Comparison of ENCODE assay signal across 17 mouse cellular contexts in the genomic region with DNA sequence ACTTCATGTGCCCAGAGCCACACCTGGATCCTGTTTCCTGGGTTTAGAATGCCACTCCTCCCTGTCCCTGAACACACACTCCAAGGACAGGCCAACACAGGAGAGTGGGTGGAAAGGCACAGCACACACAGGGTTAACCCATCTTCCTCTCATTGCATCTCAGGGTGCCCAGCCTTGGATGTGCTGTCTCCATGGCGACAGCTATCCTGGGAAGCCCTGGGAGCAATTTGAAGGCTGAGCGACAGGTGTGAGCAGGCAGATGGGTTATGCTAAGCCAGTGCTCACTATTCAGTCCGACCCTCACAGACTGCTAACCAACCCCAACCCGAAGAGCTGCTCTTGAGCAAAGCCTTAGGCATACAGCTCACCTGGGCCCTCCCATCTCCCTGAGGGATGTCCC. TPM values are rescaled to one million over a fixed set of nuclear protein-coding genes. Genes with fewer than 3 reads are reported as not detected.
DNase-seq lines count a peak whose midpoint lies in the region; ATAC-seq lines count a peak whose summit lies in the region.
"Had no signal": no experiment of that assay in that cellular context is flagged by ENCODE, and none has a peak within 500 bp of the region (broad histone marks: within the 10 kb centered on the region; RNA-seq: fewer than 3 reads in every experiment).

No protein-coding gene starts in this region.

- no peaks in the 10 kb centered on the region for H3K9me3 ChIP-seq in embryonic facial prominence, embryonic 11.5 days (replicated peaks; ENCODE audit: control insufficient read depth, low read length)
- no peaks in the 10 kb centered on the region for H3K9me3 ChIP-seq in embryonic facial prominence, embryonic 10.5 days
- H3K9me3 ChIP-seq in midbrain, embryonic 12.5 days, result no peaks in the 10 kb centered on the region
- H3K9me3 ChIP-seq: limb, embryonic 10.5 days; liver, embryonic 15.5 days had no signal

- H3K27me3 ChIP-seq in embryonic facial prominence, embryonic 11.5 days (ENCODE audit: control insufficient read depth, insufficient read depth, low read length), result peaks cover 8% of the 10 kb centered on the region; the same call in 1 of the 2 replicates
- peaks cover 56% of the 10 kb centered on the region for H3K27me3 ChIP-seq in embryonic facial prominence, embryonic 10.5 days (replicated peaks; ENCODE audit: low read depth, poor library complexity, severe bottlenecking)
- peaks cover 48% of the 10 kb centered on the region for H3K27me3 ChIP-seq in midbrain, embryonic 12.5 days

- WGBS in embryonic facial prominence, embryonic 11.5 days, result 30% methylated on average over 4 of the region's 4 CpGs
- WGBS in embryonic facial prominence, embryonic 10.5 days, result 45% methylated on average over 4 of the region's 4 CpGs
- 26% methylated on average over 4 of the region's 4 CpGs for WGBS in midbrain, embryonic 12.5 days

- H3K4me1 ChIP-seq in embryonic facial prominence, embryonic 11.5 days (ENCODE audit: control insufficient read depth, insufficient read depth, low read length), result peaks cover 3% of the 10 kb centered on the region; the same call in 1 of the 2 replicates
- H3K4me1 ChIP-seq in embryonic facial prominence, embryonic 10.5 days, result peaks cover 34% of the 10 kb centered on the region
- H3K4me1 ChIP-seq in midbrain, embryonic 12.5 days, result peaks cover 39% of the 10 kb centered on the region
- H3K4me1 ChIP-seq: liver, embryonic 15.5 days had no signal

- no peak for DNase-seq in embryonic facial prominence, embryonic 11.5 days (ENCODE audit: low spot score)
- no peak for DNase-seq in embryonic facial prominence, embryonic 10.5 days (ENCODE audit: low spot score)
- peak; percentile 74 to 86 for DNase-seq in right cerebral cortex, postnatal 10 days (ENCODE audit: low spot score in 2 of 2)
- no peak for DNase-seq in right cerebral cortex, postnatal 25 days
- DNase-seq in heart, postnatal 4 days, result no peak
- no peak for DNase-seq in lung, postnatal 25 days (ENCODE audit: low spot score)
- DNase-seq in testis, postnatal 14 days (ENCODE audit: low spot score), result no peak
- DNase-seq: adrenal gland, adult 8-10 months; kidney, adult 8-10 months; lung, postnatal 36 days had no signal

- ATAC-seq in embryonic facial prominence, embryonic 11.5 days (replicated peaks; ENCODE audit: insufficient number of reproducible peaks, low FRiP score, low TSS enrichment, low read depth), result 0 out of 2 replicates have a peak, but pooled peaks have one; percentile 10
- peak; percentile 75 for ATAC-seq in midbrain, embryonic 12.5 days (ENCODE audit: low FRiP score, low read depth)

- no peak overlapping the region for H3K27ac ChIP-seq in embryonic facial prominence, embryonic 11.5 days (replicated peaks; ENCODE audit: low read depth, low read length)
- H3K27ac ChIP-seq in embryonic facial prominence, embryonic 10.5 days (replicated peaks), result no peak overlapping the region
- H3K27ac ChIP-seq in midbrain, embryonic 12.5 days (replicated peaks), result peak overlapping the region; percentile 68
- H3K27ac ChIP-seq: limb, embryonic 10.5 days; liver, embryonic 15.5 days had no signal

- no peak overlapping the region for H3K4me2 ChIP-seq in embryonic facial prominence, embryonic 11.5 days (ENCODE audit: low read depth, low read length)
- H3K4me2 ChIP-seq in midbrain, embryonic 12.5 days (replicated peaks), result peak overlapping the region; percentile 14; the same call in 1 of the 2 replicates
- H3K4me2 ChIP-seq: heart, embryonic 11.5 days; liver, embryonic 15.5 days had no signal

- H3K9ac ChIP-seq in embryonic facial prominence, embryonic 11.5 days (replicated peaks; ENCODE audit: low read length), result no peak overlapping the region
- no peak overlapping the region for H3K9ac ChIP-seq in midbrain, embryonic 12.5 days (replicated peaks)
- H3K9ac ChIP-seq: liver, embryonic 15.5 days had no signal

- H3K36me3 ChIP-seq in embryonic facial prominence, embryonic 11.5 days (replicated peaks; ENCODE audit: control insufficient read depth, insufficient read depth, low read depth, low read length), result no peaks in the 10 kb centered on the region
- H3K36me3 ChIP-seq in embryonic facial prominence, embryonic 10.5 days (replicated peaks), result no peaks in the 10 kb centered on the region
- H3K36me3 ChIP-seq in midbrain, embryonic 12.5 days, result no peaks in the 10 kb centered on the region
- H3K36me3 ChIP-seq: limb, embryonic 10.5 days; liver, embryonic 15.5 days had no signal

- no peak overlapping the region for H3K4me3 ChIP-seq in embryonic facial prominence, embryonic 11.5 days (ENCODE audit: low read depth, low read length)
- H3K4me3 ChIP-seq in embryonic facial prominence, embryonic 10.5 days, result no peak overlapping the region
- H3K4me3 ChIP-seq in midbrain, embryonic 12.5 days, result no peak overlapping the region
- H3K4me3 ChIP-seq: erythroblast, embryonic 14.5 days; limb, embryonic 10.5 days; liver, embryonic 15.5 days had no signal

RNA-seq across cellular contexts. Expression of a gene that starts 9.3 kb away (rescaled TPM):
- 1.4 and 1.9 TPM in 2 replicates for polyA plus RNA-seq in embryonic facial prominence, embryonic 11.5 days (2014; fragmentation: Nextera tagmentation; extraction: Ambion mirVana)
- 1.5 and 1.6 TPM in 2 replicates for polyA plus RNA-seq in embryonic facial prominence, embryonic 10.5 days (2016; fragmentation: Nextera tagmentation; extraction: Ambion mirVana)
- 9.7 and 12.0 TPM in 2 replicates for polyA plus RNA-seq in midbrain, embryonic 12.5 days (2016; fragmentation: Nextera tagmentation; extraction: Ambion mirVana)
- total RNA-seq in heart, postnatal 4 days (2021), result under 1 TPM; 0.11 to 0.12 TPM
- total RNA-seq: gastrocnemius, adult 8-10 months; hematopoietic stem cell, adult 5-6 weeks had no signal
- polyA plus RNA-seq: erythroblast, embryonic 14.5 days; limb, embryonic 10.5 days had no signal

RNA-seq across cellular contexts. Expression of a gene that starts 18.0 kb away (rescaled TPM):
- not detected in 2 replicates for polyA plus RNA-seq in embryonic facial prominence, embryonic 11.5 days (2014; fragmentation: Nextera tagmentation; extraction: Ambion mirVana)
- polyA plus RNA-seq in embryonic facial prominence, embryonic 10.5 days (2016; fragmentation: Nextera tagmentation; extraction: Ambion mirVana), result not detected in 2 replicates
- polyA plus RNA-seq in midbrain, embryonic 12.5 days (2016; fragmentation: Nextera tagmentation; extraction: Ambion mirVana), result not detected in 2 replicates
- 10 to 100 TPM; 25.6 to 26.5 TPM for total RNA-seq in heart, postnatal 4 days (2021)
- total RNA-seq: hematopoietic stem cell, adult 5-6 weeks had no signal
- polyA plus RNA-seq: limb, embryonic 10.5 days; liver, embryonic 15.5 days had no signal

Comparison
In these comparisons a context has a peak if more than half of its experiments do, and no peak if none do; other contexts are left out.
1. DNase-seq: peak in right cerebral cortex, postnatal 10 days (2 of 2); none in embryonic facial prominence, embryonic 11.5 days (single experiment), embryonic facial prominence, embryonic 10.5 days (single experiment), right cerebral cortex, postnatal 25 days (single experiment), heart, postnatal 4 days (single experiment), lung, postnatal 25 days (single experiment) and testis, postnatal 14 days (single experiment).